Mouse (Mus musculus): ENCODE results near the gene Scamp3.

GRCm38 (mm10) chr3:89147979-89148311, 29.3 kb upstream of the Scamp3 start:
- no peak for TF ChIP-seq CTCF (IDR thresholded peaks at IDR 0.05; ENCODE audit: control insufficient read depth, insufficient read depth, insufficient replicate concordance, low read depth, low read length)
- no peak for TF ChIP-seq POLR2A (IDR thresholded peaks at IDR 0.05; ENCODE audit: control insufficient read depth, low read depth, low read length)
